Mouse (Mus musculus) fibroblast of lung, adult 2 months (primary cell): ENCODE measurements at regions not wholly inside any gene's neighbourhood (a gene's known extent, or its start where the extent isn't known, plus 50 kb on each side); places are given as distances from the start of the nearest gene placed in this dataset.

Experiments
- DNase-seq: peaks from one replicate; pipeline ENCODE4 v3.0.0-alpha.2; 2011; ENCODE audit warnings: low read depth

DNA sequence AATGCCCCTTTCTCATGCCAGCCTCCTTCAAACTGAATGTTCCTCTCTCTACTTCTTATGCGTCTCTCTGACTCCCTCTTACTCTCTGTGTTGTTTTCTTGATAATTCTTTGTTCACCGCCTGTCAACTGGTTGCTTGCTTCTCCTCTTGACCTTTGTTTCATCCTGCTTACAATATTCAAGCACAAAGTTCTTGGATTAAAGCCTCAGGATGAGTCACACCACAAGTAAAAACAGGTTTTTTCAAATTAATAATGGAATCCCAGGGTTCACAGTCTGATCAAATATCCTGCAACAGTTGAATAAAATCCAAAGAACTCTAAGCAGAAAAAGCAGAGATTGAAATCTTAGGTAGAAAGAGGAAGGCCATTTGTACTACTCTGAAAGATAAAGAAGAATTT lies 285.9 kb upstream of the Cxadr start:
- DNase-seq: peak; percentile 24

DNA sequence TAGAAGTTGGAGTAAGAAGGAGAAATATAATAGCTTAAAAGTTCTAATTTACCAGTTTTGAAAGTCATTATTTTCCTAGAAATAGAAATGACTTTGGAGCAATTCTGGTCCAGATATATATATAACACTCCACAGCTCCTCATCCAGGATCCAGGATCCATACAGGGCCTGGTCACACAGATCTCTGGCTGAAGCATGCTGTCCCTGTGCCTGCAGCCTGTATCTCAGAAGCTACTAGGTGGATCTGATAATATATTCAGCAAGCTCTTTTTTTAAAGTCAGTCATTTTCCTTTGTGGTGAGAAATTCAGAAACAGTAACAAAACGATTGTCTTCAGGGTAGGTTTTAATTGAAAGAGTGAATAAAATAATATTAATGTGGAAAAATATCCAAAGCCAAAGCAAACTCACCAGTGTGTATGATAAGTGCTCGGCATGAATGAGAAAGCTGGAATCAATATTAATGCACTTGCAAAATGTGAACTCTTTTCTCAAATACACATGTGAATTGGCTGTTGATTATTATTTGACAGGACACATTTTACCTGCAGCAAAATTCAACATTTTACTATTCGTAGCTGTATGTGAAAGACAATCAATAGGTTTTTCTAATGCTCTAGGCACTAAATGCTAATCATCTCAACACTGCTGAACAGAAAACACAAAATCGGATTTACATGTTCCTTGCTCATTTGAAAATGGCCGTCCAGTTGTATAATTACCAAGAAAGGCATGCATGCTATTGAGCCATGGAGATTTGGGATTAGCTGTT lies 288.1 kb upstream of the Cxadr start:
- no peak for DNase-seq

DNA sequence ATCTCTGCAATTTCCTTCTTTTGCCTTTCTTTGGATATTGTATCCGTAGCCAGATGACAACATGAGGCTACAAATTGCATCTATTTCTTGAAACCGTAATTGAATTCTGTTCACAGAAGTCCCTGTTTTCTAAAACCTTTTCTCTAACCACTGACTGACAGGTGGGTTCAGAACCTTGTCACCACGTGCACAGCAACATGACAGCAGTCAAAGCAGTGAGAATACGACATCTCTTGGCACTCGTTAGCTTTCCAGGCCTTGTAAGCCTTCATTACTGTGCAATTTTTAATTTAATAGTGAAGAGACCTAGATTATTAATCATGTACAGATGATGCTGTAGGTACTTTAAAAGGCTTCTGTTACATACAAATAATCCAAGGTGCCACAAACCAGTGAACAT lies 297.3 kb upstream of the Cxadr start:
- no peak for DNase-seq

DNA sequence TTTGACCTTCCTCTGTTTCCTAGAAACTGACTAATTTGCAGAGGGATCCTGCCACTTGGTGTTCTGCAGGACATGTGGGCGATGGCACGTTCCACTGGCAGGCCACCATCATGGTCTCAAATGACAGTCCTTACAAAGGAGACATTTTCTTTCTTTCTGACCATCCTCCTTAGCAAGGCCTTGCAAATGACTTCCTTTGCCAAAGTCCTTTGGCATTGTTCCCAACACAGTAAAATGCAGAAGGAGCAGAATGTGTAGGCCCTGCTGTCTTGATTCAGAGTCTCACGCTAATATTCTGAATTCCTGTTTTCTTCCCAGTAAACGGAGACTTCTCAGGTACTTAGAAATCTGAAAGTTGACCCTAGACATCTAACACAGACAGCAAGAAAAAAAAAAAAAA lies 308.3 kb upstream of the Cxadr start:
- DNase-seq: no peak

DNA sequence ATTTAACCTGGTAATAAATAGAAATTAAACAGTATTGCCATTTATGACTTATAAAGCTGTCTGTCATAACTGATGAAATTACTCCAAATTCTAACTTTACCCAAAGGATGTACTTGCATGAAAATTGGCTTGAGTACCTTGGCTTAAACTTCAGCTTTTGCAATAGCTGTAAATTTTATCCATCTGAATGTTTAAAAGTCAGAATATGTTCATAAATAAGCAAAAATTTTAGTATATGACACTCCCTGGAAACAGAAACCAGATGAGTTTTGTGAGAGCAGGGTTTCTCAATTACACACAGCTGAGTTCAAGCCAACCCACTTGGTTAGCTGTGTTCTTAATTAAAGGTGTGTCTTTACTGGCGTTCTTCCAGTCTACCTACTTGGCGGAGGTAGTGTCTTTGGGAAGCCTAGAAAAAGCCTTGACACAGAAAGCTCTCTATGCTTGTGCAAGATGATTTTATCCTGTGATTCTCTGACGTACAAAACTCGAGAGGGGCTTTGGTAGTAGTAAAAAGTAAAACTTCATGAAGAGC lies 311.4 kb upstream of the Cxadr start:
- DNase-seq: peak; percentile 16

DNA sequence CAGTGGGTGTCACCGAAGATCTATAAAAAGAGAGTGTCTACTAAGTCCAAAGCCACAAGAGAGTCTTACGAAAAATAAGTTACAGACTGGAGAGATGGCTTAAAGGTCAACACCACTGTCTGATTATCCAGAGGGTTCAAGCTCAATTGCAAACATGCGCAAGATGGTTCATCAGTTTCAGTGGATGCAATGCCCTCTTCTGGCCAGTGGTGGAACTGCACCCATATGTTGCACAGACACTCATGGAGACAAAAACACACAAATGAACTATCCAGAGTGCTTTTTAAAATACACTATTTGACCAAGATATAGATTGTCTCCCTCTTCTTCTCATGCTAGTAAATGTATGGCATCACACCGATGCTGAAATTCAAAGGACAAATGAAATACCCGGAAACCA lies 312.1 kb upstream of the Cxadr start:
- DNase-seq: no peak

DNA sequence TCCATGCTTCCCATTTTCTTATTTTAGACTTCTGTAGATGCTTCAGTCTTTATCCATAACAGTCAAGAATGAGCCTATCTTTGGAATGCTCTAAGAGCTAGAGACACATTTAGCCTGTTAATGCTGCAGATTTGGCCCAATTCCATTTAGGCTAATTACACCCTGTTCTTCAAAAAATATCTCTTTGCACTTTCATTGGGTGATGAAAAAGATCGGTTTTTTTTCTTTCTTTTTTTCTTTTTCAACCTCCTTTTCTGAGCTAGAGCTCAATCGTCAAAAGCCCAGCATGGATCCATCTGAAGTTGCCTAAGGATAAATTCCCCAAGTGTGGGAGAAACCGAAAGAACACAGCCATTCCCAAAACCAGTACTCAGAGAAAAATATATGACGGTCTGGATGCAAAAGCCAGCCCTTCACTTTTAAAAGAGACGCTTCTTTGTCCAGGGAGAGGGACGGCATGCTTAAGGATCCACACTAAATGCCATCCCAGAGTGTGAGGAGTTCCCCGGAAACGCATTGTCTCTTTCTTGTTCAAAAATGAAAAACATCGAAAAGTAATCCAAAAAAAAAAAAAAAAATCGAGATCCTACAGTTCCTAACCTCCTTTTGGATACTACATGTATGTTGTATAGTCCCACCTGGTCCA lies 314.3 kb upstream of the Cxadr start:
- no peak for DNase-seq

DNA sequence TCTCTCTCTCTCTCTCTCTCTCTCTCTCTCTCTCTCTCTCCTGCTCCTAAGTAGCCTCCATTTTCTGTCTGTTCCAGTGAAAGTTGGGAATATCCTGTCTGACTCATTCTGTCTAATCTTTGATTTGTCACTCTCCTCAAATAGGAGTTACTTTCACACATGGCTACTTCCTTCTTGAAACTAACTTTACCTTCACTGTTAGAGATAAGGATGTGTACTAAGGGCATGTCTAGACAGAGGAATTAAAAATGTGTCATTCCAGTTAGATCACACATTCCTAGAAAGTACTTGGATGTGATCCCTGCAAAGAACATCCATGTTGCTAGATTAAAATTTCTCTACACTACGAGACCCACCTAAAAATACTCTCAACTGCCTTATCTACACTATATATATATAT lies 346.9 kb upstream of the Gm11146 start:
- DNase-seq: no peak

DNA sequence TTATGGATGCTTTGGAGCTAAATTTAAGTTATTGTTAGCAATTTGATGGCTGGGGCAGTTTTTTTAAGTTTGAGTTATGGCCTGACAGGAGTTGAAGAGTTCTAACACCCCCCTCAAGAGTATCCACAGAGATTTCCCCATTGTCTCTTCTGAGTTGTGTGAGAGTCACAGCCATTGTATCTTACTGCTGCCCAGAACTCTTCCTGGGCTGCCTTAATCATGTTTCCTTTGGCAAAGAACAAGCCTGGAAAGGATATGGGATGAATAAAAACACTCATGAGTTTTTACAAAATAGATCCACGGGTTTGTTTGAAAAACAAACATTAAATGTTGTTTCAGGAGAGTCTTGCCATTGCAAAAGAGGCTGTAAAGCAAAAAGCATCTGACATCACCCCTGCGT lies 343.5 kb upstream of the Gm11146 start:
- peak; percentile 20 for DNase-seq

DNA sequence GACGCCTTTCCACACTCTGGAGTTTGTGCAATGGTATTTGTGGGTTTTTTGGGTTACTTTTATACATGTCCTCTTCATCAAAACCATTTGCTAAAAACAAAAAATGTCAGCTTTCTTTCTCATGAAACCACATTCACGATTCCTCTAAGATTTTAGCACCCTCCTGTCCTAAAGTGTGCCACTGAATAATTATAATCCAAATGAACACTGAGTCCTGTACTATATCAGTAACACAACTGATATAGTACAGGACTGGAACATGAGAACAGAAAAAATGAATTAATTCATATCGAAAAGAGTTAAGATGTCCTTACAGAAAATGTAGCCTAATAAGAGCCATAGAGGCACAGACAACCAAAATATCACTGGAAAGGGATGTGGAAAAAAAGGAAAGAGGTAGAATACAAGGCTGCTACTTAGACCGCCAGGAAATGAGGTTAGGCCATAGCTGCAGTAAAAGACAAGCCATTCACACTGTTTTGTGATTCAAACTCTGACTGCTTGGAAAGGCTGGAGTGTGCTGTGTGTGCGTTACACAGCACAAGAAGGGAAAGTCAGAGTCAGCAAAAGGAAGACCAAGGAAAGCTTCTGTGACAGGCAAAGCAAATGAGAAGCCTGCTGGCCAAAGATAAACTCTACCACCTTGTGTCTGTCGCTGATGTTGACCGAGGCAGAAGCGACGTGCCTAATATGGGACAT lies 329.3 kb upstream of the Gm11146 start:
- no peak for DNase-seq

DNA sequence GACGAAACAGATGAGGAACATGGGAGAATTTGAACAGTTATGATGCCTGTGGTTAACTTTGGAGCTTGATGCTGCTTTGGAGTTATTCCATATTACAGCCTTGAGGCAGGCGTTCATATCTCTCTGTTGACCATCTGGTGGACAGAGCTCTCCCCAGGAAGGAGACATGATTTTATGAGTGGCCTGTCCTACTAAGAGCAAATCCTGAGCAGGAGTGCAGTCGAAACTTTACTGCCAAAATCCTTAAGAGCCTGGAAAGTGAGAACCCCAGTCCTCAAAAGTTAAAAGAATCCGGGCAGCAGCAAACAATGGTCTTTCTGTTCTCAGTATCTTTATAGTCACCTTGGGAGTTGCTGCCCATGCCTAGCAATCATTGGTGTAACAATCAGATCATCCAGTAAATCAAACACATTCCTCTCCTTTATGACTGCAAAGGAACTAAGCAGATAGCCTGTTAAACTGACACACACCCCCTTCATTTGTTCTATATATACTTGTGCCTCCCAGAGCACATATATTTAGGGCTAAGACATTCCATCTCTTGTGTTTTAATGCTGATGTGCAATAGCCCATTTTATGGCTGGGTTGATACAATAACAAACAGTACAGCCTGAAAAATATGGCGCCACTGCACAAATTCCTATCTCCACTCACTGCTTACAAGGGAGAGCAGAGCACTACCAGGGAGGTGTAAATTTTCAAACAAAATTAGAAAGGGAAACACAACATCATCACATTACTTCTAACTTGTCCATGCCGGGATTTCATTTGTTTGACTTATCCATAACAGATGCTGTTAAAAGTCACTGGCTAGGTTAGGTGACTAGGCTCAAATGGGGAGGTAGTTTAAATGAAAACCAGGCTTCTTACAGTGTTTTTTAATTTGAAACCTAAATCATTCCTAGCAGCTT lies 312.5 kb upstream of the Gm11146 start:
- no peak for DNase-seq

DNA sequence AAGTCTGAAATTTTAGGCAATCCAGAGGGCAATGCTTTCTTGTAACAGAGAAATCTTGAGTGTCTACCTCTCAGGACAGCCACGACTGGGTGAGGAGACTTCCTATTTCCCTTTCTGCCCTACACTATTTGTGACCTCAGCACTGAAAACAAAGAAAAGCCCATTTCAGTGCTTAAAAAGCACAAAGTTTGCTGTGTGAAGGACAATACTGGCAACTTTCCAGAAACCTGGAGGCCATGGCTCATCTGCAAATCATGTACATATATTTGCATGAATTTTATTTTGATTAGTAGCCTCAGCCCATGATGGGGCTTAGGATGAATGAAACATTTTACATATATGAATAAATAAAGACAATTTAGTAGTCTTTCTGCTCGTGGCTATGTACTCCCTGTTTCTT lies 292.4 kb upstream of the Gm11146 start:
- DNase-seq: no peak

DNA sequence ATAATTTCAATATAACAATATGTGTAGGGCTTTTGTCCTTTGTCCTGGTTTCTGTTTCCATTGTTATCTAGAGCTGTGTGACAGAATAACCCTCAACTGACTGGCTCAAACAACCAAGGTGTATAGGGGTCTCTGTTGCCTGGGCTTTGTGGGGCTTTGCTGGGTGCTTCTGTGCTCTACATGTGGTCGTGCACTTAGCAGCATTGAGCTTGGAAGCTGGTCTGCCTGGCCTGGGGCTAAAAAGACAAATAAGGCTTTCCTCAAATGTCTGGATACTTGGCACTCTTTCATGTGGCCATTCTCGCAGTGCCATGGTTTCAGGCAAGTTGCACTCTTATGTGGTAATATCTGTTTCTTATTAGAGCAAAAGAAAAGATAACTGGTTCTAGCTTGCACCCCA lies 291.8 kb upstream of the Gm11146 start:
- DNase-seq: no peak

DNA sequence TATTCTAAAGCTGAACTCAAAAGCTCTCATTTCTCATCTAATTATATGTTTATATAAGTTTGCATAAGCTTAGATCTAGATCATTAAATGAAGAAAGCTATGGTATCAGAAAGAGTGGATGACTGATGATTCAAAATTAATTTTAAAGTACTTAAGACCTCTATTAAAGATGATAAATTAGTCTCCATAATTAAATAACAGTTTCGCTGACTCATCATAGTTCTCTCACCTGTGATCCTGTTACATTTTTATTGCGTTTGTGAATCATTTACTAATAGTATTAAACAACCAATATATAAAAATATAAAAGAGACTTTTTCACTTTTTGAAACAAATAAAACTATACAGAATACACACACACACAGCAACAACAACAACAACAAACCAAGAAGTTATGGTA lies 290.8 kb upstream of the Gm11146 start:
- DNase-seq: no peak

DNA sequence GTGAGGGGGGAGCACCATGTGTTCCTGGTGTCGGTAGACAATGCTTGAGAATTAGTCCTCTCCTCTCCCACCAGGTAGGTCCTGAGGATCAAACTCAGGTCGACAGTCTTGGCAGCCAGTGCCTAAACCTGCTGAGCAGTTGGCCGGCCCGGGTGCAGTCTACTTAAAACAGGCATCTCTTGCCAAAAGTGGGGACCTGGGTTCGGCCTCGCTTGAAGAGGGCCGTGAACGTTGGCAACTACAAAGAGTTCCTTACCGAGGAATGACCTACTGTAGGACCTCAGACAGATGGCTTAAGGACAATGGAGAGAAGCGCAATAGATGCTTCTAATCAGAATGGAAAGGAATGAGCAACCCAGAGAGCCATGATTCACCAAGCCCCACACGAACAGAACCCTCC lies 287.5 kb upstream of the Gm11146 start:
- no peak for DNase-seq

DNA sequence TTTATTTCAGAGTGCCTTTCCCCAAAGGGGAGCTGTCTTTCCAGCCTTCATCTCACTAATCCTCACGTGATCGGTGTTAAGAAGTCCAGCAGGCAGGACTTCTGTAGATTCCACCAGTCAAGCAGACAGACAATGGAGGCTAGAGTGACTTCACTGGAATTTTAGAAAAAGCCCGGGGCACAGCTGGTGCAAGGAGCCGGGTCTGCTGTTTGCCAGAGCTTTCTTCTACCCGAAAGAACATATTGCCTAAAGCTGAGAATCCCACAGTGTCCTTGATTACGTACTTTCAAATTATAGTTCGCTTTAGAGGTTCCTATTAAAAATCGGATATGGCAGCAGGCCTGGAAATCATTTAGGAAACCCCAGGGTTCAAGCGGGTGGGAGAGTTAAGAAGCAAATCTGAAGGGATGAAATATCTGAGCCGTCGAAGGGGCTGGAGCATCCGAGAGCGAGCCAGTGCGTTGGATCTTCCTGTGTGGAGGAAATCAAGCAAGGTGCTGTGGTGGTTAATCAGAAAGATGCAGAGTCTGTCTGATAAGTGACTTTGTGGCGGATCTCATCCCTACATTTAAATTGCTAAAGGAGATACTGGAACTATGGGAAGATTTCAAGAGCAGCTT lies 283.3 kb upstream of the Gm11146 start:
- no peak for DNase-seq

DNA sequence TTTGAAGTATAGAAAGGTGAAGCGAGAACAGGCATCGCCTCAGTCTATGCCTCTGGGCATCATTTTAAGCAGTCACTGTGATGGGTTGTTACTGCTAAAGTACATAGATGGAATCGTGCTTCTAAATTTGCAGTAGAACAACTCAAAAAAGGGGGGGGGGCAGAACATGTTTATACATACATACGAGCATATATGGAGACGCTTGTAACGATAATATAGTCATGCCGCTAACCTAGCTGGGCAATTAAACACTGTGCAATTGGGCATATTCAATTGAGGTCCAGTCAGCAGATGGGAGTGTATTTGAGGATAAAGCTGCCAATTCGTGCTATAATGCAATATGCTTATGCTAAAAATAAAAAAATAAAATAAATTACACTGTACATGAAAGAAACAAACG lies 282.6 kb upstream of the Gm11146 start:
- no peak for DNase-seq

DNA sequence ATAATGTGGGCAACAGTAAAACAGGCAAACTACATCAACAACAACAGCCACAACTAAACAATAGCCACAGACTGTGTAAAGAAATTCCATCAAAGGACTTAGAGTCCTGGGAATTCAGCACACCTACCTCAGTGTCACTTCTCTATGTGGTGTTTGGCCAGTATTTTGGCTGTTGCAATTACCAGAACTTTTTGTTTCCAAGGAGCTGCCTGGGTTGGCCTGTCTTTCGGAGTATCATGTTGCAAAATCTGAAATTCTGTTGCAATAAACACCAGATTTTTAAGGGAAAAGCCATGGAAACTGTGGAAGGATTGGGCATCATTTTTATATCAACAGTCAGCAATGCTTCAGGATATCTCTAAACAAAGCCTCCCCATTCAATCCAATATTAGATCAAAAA lies 275.1 kb upstream of the Gm11146 start:
- peak; percentile 62 for DNase-seq

DNA sequence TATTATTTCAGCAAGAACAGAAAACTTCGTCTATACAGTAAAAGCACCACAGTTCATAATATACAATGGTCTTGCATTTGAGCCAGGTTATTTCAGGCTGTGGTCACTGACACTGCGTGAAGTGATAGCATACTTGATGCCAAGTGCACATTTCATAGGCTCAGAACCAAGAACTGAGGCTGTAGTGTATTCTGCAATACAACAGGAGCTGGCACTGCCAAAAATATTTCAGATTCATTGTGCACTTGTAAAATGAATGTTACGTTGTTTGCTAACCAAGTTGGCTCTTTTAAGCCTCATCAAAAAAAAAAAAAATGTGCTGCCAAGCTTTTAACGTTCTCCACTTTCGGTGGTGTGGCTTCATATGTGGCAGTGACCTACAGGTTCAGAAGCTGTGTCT lies 261.4 kb upstream of the Gm11146 start:
- DNase-seq: no peak

DNA sequence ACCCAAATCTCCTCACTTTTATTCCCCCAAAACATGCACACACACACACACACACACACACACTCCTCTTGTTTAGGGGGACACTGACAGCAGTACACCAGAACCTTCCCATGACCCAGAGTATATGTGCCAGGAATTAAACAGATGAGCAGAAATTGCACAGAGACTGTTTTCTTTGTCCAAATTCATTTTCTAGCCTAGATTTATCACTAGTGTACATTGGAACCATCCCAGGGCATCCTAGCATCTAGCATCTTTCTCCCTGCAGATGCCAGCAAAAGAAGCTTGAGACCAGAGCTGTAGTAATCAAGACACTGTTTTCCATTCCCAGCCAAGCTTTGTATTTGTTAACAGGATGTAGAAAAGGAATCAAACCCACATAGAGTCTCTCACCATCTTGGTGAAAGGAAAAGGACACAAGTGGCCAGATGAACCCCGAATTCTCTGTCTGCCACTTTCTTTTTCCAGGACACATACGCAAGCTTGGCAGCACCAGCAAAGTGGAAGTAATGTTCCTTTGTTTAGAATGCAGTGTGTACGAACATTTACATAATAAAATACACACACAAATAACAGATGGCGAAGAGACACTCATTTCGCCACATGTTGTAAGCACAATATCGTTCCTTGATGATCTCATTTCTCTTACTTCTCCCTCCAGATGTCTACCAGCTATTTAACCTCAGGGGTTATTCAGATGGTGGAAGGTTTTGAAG lies 250.3 kb upstream of the Gm11146 start:
- no peak for DNase-seq
